Mouse (Mus musculus): Measurements from ENCODE around the gene Dapk2. TPM values are rescaled to one million over a fixed set of nuclear protein-coding genes. Genes with fewer than 3 reads are reported as not detected.

Dapk2 gene
- total and polyA plus RNA-seq, 3 experiments, result 5.6 to 5.8 (median 5.8) TPM

DNA sequence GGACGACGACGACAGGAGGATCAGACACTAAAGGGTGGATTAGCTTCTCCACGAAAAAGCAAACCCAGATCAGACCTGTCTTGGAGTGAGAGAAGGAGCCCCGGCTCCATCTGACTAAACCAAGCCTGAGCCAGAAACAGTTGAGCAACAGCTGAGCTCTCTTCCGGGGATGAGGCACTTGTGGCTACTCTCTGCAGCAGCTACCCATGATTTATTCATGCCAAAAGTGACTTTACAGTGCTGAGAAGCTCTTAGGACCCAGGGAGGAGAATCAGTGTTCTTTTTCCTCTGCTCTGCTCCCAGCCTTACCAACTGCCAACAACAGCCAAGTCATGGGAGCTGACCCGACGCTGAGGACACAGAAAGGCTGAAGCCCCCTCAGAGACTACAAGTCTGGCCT, 41.1 kb upstream of the Dapk2 start:
- intact Hi-C loops (cut with DNase I), result no loop called here

DNA sequence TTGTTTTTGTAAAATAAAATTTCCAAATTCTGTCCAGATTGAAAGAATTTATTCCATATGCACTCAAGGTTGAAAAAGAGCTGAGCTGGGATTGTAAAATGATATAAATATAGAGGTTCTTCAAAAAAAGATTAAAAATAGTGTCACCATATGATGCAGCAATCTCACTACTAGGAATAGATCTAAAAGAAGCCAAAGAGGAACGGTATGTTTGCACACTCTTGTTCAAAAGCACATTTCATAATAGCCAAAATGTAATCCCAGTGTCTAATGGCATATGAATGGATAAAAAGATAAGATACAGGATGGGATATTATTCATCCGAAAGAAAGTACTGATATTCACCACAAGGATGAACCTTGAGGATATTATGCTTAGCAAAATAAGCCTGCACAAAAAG, 38.5 kb upstream of the Dapk2 start:
- WGBS, result 67% methylated on average over 2 of the region's 2 CpGs
- H3K4me1 ChIP-seq (ENCODE audit: control insufficient read depth, insufficient read depth, low read length), result peaks cover 2% of the 10 kb centered on the region
- intact Hi-C loops (cut with DNase I), result no loop called here
- no peaks in the 10 kb centered on the region; the same call in none of the 2 replicates for H3K36me3 ChIP-seq (ENCODE audit: control insufficient read depth, insufficient read depth, low read length)
- peaks cover 7% of the 10 kb centered on the region for H3K79me2 ChIP-seq (replicated peaks; ENCODE audit: control insufficient read depth, insufficient read depth, low read length)
- H3K4me3 ChIP-seq, result no peak overlapping the region
- TF ChIP-seq CTCF (IDR thresholded peaks at IDR 0.05) (no peak), EP300 (IDR thresholded peaks at IDR 0.05; ENCODE audit: insufficient read depth, low read depth, low read length) (no peak), POLR2A (IDR thresholded peaks at IDR 0.05; ENCODE audit: insufficient read depth, low read depth, low read length) (no peak)
- no peak overlapping the region for H3K9ac ChIP-seq (ENCODE audit: low read depth, low read length)
- no peak overlapping the region for H3K27ac ChIP-seq
- no peak for DNase-seq
- no peaks in the 10 kb centered on the region for H3K27me3 ChIP-seq (ENCODE audit: control insufficient read depth, insufficient read depth, low read length)

More for the DNA sequence above, 41.1 kb upstream of the Dapk2 start:
- no peaks in the 10 kb centered on the region; the same call in 1 of the 2 replicates for H3K36me3 ChIP-seq (ENCODE audit: control insufficient read depth, insufficient read depth, low read length)
- DNase-seq, result peak in 1 of 2 experiments; percentile 40
- peaks cover 7% of the 10 kb centered on the region for H3K79me2 ChIP-seq (replicated peaks; ENCODE audit: control insufficient read depth, insufficient read depth, low read length)
- no peak overlapping the region for H3K4me3 ChIP-seq
- WGBS, result 57% methylated on average over 8 of the region's 8 CpGs
- H3K4me1 ChIP-seq (ENCODE audit: control insufficient read depth, insufficient read depth, low read length), result peaks cover 2% of the 10 kb centered on the region; the same call in 1 of the 2 replicates
- TF ChIP-seq EP300 (IDR thresholded peaks at IDR 0.05; ENCODE audit: insufficient read depth, low read depth, low read length), result no peak
- no peaks in the 10 kb centered on the region for H3K27me3 ChIP-seq (ENCODE audit: control insufficient read depth, insufficient read depth, low read length)
- H3K9ac ChIP-seq (ENCODE audit: low read depth, low read length), result no peak overlapping the region
- H3K27ac ChIP-seq, result no peak overlapping the region

DNA sequence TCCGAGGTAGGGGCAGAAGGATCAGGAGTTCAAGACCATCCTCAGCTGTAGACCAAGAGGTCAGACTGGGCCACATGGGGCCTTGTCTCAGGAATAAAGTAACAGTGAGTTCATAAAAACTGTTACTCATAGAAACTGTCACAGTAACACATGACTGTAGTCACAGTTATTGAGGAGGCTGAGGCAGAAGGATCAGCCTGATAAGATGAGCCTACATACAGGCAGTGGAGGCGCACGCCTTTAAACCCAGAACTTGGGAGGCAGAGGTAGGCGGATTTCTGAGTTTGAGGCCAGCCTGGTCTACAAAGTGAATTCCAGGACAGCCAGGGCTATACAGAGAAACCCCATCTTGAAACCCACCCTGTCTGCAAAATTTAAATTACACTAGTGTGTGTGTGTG, 37.9 kb upstream of the Dapk2 start:
- TF ChIP-seq CTCF (IDR thresholded peaks at IDR 0.05), result no peak
- no peak for TF ChIP-seq EP300 (IDR thresholded peaks at IDR 0.05; ENCODE audit: insufficient read depth, low read depth, low read length)
- no peak for TF ChIP-seq POLR2A (IDR thresholded peaks at IDR 0.05; ENCODE audit: insufficient read depth, low read depth, low read length)
- no peaks in the 10 kb centered on the region; the same call in none of the 2 replicates for H3K36me3 ChIP-seq (ENCODE audit: control insufficient read depth, insufficient read depth, low read length)
- intact Hi-C loops (cut with DNase I), result no loop called here
- 95% methylated on average over 4 of the region's 4 CpGs for WGBS
- H3K4me3 ChIP-seq, result no peak overlapping the region
- peaks cover 7% of the 10 kb centered on the region for H3K79me2 ChIP-seq (replicated peaks; ENCODE audit: control insufficient read depth, insufficient read depth, low read length)
- H3K27me3 ChIP-seq (ENCODE audit: control insufficient read depth, insufficient read depth, low read length), result no peaks in the 10 kb centered on the region
- no peak for DNase-seq
- H3K27ac ChIP-seq, result no peak overlapping the region
- no peak overlapping the region for H3K9ac ChIP-seq (ENCODE audit: low read depth, low read length)
- H3K4me1 ChIP-seq (ENCODE audit: control insufficient read depth, insufficient read depth, low read length), result peaks cover 2% of the 10 kb centered on the region

DNA sequence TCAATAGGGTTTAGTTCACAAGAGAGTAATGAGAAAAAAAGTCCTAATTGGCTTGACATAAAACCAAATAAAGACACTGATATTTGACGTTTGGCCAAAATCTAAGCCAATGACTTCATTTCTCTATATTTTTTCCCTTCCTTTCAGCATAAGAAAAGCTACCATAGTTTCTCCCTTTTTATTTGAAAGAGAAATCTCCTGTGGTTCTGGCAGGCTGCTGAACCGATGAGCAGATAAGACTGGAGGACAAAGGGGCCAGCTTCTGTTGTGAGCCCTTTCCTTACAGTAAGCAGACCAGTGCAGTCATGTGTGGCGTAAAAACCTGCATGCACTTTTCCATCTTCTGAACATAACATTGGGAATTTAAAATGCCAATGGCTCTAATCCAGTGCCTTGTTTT, 37.1 kb upstream of the Dapk2 start:
- 54% methylated on average over 3 of the region's 3 CpGs for WGBS
- Histone ChIP-seq H3K36me3 (ENCODE audit: control insufficient read depth, insufficient read depth, low read length) (peaks cover 3% of the 10 kb centered on the region), H3K4me1 (ENCODE audit: control insufficient read depth, insufficient read depth, low read length) (peaks cover 4% of the 10 kb centered on the region), H3K27ac (no peak overlapping the region), H3K4me3 (no peak overlapping the region), H3K27me3 (ENCODE audit: control insufficient read depth, insufficient read depth, low read length) (no peaks in the 10 kb centered on the region), H3K9ac (ENCODE audit: low read depth, low read length) (no peak overlapping the region), H3K79me2 (replicated peaks; ENCODE audit: control insufficient read depth, insufficient read depth, low read length) (peaks cover 7% of the 10 kb centered on the region)
- no peak for DNase-seq
- intact Hi-C loops (cut with DNase I), result no loop called here
- TF ChIP-seq CTCF (IDR thresholded peaks at IDR 0.05), result no peak
- no peak for TF ChIP-seq POLR2A (IDR thresholded peaks at IDR 0.05; ENCODE audit: insufficient read depth, low read depth, low read length)
- TF ChIP-seq EP300 (IDR thresholded peaks at IDR 0.05; ENCODE audit: insufficient read depth, low read depth, low read length), result no peak

DNA sequence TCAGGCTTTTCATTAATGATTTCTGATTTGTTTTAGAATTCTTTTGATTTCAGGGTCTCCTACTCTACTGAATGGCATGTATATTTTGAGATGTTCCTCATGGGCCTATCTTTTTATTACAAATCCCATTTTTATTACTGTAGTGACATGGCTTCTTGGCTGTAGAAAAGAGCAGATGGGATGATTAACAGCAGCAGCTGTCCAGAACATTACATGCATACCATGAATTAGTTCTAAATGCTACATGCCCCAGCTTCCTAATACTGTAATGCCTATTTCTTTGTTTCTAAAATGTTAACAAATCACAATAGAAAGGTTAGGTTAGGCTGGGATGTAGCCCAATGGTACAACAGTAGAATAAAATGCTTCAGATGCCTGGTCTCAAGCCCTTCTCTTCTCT, 36.6 kb upstream of the Dapk2 start:
- intact Hi-C loops (cut with DNase I), result no loop called here
- H3K4me3 ChIP-seq, result no peak overlapping the region
- no peak for TF ChIP-seq EP300 (IDR thresholded peaks at IDR 0.05; ENCODE audit: insufficient read depth, low read depth, low read length)
- no peak for TF ChIP-seq CTCF (IDR thresholded peaks at IDR 0.05)
- no peak for TF ChIP-seq POLR2A (IDR thresholded peaks at IDR 0.05; ENCODE audit: insufficient read depth, low read depth, low read length)
- H3K4me1 ChIP-seq (ENCODE audit: control insufficient read depth, insufficient read depth, low read length), result peaks cover 4% of the 10 kb centered on the region
- H3K9ac ChIP-seq (ENCODE audit: low read depth, low read length), result no peak overlapping the region
- no peak for DNase-seq
- peaks cover 3% of the 10 kb centered on the region for H3K36me3 ChIP-seq (ENCODE audit: control insufficient read depth, insufficient read depth, low read length)
- no peak overlapping the region for H3K27ac ChIP-seq
- no peaks in the 10 kb centered on the region for H3K27me3 ChIP-seq (ENCODE audit: control insufficient read depth, insufficient read depth, low read length)
- H3K79me2 ChIP-seq (replicated peaks; ENCODE audit: control insufficient read depth, insufficient read depth, low read length), result peaks cover 7% of the 10 kb centered on the region

DNA sequence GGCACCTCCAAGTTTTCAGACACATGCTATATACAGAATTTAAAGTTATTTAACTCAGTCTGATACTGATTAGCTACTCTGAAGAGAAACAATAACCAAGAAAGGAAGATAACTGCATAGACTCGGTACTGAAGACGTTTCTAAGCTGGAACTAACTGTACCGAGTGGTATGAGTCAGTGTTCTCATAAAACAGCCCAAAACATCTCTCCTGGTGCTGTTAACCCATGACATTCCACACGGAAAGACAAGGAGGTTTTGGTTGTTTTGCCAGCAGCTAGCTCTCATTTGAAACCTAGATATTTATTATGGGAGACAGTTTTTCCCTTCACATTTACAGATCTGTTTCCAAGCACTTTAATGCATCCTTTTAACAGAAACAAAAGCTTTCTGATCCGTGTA, 34.4 kb upstream of the Dapk2 start:
- Histone ChIP-seq H3K27ac (no peak overlapping the region), H3K79me2 (replicated peaks; ENCODE audit: control insufficient read depth, insufficient read depth, low read length) (peaks cover 3% of the 10 kb centered on the region; the same call in 1 of the 2 replicates), H3K4me3 (peak overlapping the region; percentile 88; the same call in 1 of the 2 replicates), H3K4me1 (ENCODE audit: control insufficient read depth, insufficient read depth, low read length) (peaks cover 4% of the 10 kb centered on the region), H3K9ac (ENCODE audit: low read depth, low read length) (no peak overlapping the region), H3K36me3 (ENCODE audit: control insufficient read depth, insufficient read depth, low read length) (peaks cover 3% of the 10 kb centered on the region), H3K27me3 (ENCODE audit: control insufficient read depth, insufficient read depth, low read length) (no peaks in the 10 kb centered on the region)
- 6% methylated on average over 5 of the region's 5 CpGs for whole genome bisulfite sequencing
- no peak for DNase-seq
- intact Hi-C loops (cut with DNase I), result loop anchor here (2.0 kb wide), 2 partner anchors 63 to 469 kb away; partner anchors contain the start of genes Ppib and Usp3
- TF ChIP-seq EP300 (IDR thresholded peaks at IDR 0.05; ENCODE audit: insufficient read depth, low read depth, low read length) (no peak), CTCF (IDR thresholded peaks at IDR 0.05) (no peak), POLR2A (IDR thresholded peaks at IDR 0.05; ENCODE audit: insufficient read depth, low read depth, low read length) (no peak)
